Mouse (Mus musculus) adrenal gland, postnatal 36 days (tissue): ENCODE measurements around the gene Epha1. TPM values are rescaled to one million over a fixed set of nuclear protein-coding genes. Genes with fewer than 3 reads are reported as not detected.

Experiments
- DNase-seq, 2 experiments: peaks; one replicate each; pipeline ENCODE4 v3.0.0; 2021; ENCODE audit warnings: mixed read lengths in 1 of 2
- total RNA-seq, 2 experiments: library from RNA; stranded (reverse); gene quantifications; 2 replicates each; pipeline ENCODE4 v1.2.3; 2021

Epha1 gene
- total RNA-seq, 2 experiments from 2014 or later, result 0.46 to 0.49 TPM

GRCm38 (mm10) chr6:42354076-42355019, 18.7 kb downstream of the Epha1 start:
- DNase-seq, result peak; percentile 29 to 53

- no peak for DNase-seq
Measured at GRCm38 (mm10) chr6:42353180-42353579, 19.9 kb downstream of the Epha1 start.

GRCm38 (mm10) chr6:42352486-42352846, 20.6 kb downstream of the Epha1 start:
- no peak for DNase-seq

GRCm38 (mm10) chr6:42351776-42352485, 21.1 kb downstream of the Epha1 start:
- DNase-seq, result no peak

GRCm38 (mm10) chr6:42350968-42351775, 21.9 kb downstream of the Epha1 start:
- DNase-seq, result no peak

- DNase-seq, result peak; percentile 85 to 89
Measured at GRCm38 (mm10) chr6:42350021-42350967, 22.8 kb downstream of the Epha1 start.

- DNase-seq, result peak; percentile 95 to 96
Measured at GRCm38 (mm10) chr6:42349426-42350020, 23.5 kb downstream of the Epha1 start, which contains the start of gene Zyx. TSS of gene Zyx (plus strand) at chr6:42349630.

GRCm38 (mm10) chr6:42349006-42349425, 24.1 kb downstream of the Epha1 start:
- peak; percentile 85 to 89 for DNase-seq

- DNase-seq, result no peak
Measured at GRCm38 (mm10) chr6:42348281-42349005, 24.6 kb downstream of the Epha1 start.

GRCm38 (mm10) chr6:42344255-42344654, 28.8 kb downstream of the Epha1 start:
- DNase-seq, result no peak

- no peak for DNase-seq
Measured at GRCm38 (mm10) chr6:42343361-42344120, 29.5 kb downstream of the Epha1 start.

- no peak for DNase-seq
Measured at GRCm38 (mm10) chr6:42342171-42342570, 30.9 kb downstream of the Epha1 start.

- peak; percentile 58 to 70 for DNase-seq
Measured at GRCm38 (mm10) chr6:42339981-42340380, 33.1 kb downstream of the Epha1 start.

GRCm38 (mm10) chr6:42339189-42339588, 33.9 kb downstream of the Epha1 start:
- no peak for DNase-seq

- no peak for DNase-seq
Measured at GRCm38 (mm10) chr6:42330946-42331345, 42.1 kb downstream of the Epha1 start.

GRCm38 (mm10) chr6:42330216-42330615, 42.9 kb downstream of the Epha1 start:
- DNase-seq, result no peak

- DNase-seq, result no peak
Measured at GRCm38 (mm10) chr6:42328757-42329156, 44.3 kb downstream of the Epha1 start.

GRCm38 (mm10) chr6:42326509-42326908, 46.6 kb downstream of the Epha1 start:
- DNase-seq, result no peak

- peak; percentile 71 to 81 for DNase-seq
Measured at GRCm38 (mm10) chr6:42325268-42325609, 47.8 kb downstream of the Epha1 start.
